Mouse (Mus musculus): Measurements from ENCODE around the gene Lrp2. TPM values are rescaled to one million over a fixed set of nuclear protein-coding genes. Genes with fewer than 3 reads are reported as not detected.
"Not testable (repeated sequence)": the region's sequence is repeated elsewhere in the genome, so short reads cannot be mapped to it uniquely, and the experiment has no call there.

The Lrp2 gene
- polyA plus RNA-seq, 1 experiment = 13.6 TPM

DNA sequence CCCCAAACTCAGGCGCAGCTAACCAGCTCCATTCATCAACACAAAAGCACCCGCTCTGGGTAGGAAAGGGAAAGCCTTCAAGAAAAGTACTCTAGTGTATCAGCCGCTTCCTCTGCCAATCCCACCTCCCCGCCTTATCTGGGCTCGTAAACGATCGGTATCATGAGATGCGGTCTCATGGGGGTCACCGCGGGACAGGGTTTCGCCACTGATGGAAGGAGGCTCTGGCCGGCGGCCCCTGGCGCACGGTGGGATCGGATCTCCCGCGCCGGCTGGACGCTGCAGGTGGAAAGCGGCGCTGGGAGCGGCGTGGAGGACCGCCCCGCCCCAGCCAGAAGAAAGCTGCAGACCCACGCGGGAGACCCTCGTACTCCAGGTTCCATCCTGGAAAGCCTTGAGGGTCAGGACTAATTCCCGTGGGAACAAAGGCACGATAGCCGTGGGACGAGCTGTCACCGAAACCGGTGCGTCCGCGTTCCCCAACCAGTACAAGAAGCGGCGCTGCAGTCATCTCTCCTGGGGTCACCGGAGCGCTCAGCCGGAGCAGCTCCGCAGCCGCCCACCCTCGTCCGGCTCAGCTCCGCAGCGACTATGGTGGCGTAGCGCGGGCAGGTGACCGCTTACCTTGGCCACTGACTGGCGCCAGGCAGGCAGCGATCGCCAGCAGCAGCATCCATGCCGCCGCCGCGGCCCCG lies 527 bp downstream of the Lrp2 start:
- peak; percentile 30 for DNase-seq
- Histone ChIP-seq H3K4me1 (ENCODE audit: control insufficient read depth, insufficient read depth, low read length) (peaks cover 2% of the 10 kb centered on the region; the same call in 1 of the 2 replicates), H3K4me3 (replicated peaks; ENCODE audit: extremely low read depth, low read depth, low read length) (peak overlapping the region; percentile 66)
- 1% methylated on average over 61 of the region's 61 CpGs for WGBS
- no peak for TF ChIP-seq POLR2A (IDR thresholded peaks at IDR 0.05; ENCODE audit: borderline replicate concordance, extremely low read depth, low read depth, low read length)
- TF ChIP-seq CTCF (IDR thresholded peaks at IDR 0.05; ENCODE audit: insufficient read depth, low read length) = no peak

DNA sequence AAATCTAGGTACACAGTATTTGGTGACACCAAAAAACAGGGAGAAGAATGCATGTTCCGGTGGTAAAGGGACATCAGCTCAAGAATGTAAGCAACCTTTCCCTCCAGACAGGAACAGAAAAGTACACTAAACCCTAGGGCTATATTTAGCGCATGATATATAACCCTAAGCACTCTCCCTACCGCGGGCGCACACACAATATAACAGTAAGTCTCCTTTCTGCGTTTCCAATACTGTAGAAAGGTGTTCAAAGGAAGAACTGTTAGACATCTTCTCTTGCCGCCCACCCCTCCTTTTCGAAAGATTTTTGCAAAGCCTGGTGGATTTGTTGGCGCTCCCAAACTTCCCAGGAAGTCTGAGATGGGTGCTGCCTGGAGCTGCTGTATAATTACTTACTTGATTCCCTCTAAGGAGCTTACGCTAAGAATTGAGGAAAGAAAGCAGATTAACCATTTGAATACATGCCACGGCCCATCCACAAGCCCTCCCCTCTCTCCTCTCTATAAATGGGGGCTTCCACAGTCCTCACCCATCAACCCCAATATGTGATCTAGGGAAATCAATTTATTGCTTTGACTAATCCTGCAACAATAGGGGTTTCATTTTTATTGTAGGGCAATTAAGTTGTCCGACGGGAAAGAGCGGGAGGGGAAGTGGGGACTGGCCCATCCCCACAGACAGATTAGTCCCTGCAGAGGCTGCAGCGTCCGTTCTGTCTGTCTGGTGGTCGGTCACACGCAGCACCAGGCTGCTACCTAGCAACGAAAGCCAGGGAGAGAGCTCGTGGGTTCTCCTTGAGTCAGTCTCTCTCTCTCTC lies 1.5 kb downstream of the Lrp2 start:
- DNase-seq = no peak
- no peak overlapping the region for H3K4me3 ChIP-seq (replicated peaks; ENCODE audit: extremely low read depth, low read depth, low read length)
- peaks cover 2% of the 10 kb centered on the region; the same call in 1 of the 2 replicates for H3K4me1 ChIP-seq (ENCODE audit: control insufficient read depth, insufficient read depth, low read length)
- TF ChIP-seq POLR2A (IDR thresholded peaks at IDR 0.05; ENCODE audit: borderline replicate concordance, extremely low read depth, low read depth, low read length) = no peak
- no peak for TF ChIP-seq CTCF (IDR thresholded peaks at IDR 0.05; ENCODE audit: insufficient read depth, low read length)
- 4% methylated on average over 20 of the region's 20 CpGs for WGBS

DNA sequence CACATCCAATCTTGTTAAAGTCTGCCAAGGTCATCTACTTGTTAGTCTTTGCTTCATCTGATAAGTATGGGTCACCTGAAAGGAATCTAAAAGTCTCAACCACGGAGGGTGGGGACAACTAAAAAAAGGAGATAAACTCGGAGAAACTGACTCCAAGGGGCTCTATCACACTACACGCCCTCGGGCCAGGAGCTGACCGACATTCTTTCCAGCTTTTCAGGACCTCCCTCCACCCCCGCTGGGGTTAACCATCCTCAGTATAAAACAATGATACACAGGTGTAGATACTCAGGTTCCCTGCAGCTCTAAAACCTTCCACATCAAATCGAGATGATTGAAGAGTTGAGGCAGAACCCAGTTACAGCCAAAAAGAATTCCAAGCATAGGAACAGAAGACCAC lies 3.0 kb downstream of the Lrp2 start:
- no peak for DNase-seq
- H3K4me1 ChIP-seq (ENCODE audit: control insufficient read depth, insufficient read depth, low read length) = peaks cover 2% of the 10 kb centered on the region; the same call in 1 of the 2 replicates
- TF ChIP-seq CTCF (IDR thresholded peaks at IDR 0.05; ENCODE audit: insufficient read depth, low read length) = no peak
- no peak for TF ChIP-seq POLR2A (IDR thresholded peaks at IDR 0.05; ENCODE audit: borderline replicate concordance, extremely low read depth, low read depth, low read length)
- H3K4me3 ChIP-seq (replicated peaks; ENCODE audit: extremely low read depth, low read depth, low read length) = no peak overlapping the region
- 37% methylated on average over 7 of the region's 7 CpGs for WGBS

DNA sequence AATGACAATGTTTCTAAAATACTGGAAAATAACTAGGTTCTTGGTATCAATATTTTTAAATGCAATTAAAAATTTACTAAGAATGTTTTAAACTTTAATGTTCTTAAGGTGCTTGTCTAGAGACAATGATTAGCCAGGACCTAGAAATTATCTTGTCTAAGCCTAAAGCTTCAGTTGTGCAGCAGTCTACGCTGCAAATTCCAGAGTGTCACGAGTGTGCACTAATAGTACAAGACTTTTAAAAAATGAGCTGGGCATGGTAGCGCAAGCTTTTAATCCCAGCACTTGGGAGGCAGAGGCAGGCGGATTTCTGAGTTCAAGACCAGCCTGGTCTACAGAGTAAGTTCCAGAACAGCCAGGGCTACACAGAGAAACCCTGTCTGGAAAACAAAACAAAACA lies 3.8 kb downstream of the Lrp2 start:
- WGBS = 91% methylated on average over 4 of the region's 4 CpGs
- not testable (repeated sequence) for DNase-seq; H3K4me1 ChIP-seq (ENCODE audit: control insufficient read depth, insufficient read depth, low read length); H3K4me3 ChIP-seq (replicated peaks; ENCODE audit: extremely low read depth, low read depth, low read length)

DNA sequence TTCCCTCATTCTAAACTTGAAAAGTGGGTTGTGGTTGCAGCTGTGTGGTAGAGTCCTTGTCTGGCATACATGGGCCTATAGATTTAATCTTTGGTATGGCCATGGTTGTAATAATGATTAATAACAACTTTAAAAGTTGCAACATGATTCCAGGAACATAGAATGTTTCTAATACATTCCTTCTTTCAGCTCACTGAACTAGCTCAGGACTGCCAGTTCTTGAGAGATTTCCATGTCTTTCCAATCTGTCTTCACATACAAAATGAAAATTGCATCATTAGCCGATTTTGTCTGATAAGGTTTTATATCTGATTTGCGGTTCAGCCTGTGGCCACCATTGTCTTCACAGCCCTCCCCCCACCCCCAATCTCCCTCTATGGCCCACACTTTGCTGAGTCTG lies 5.8 kb downstream of the Lrp2 start:
- no peak for TF ChIP-seq CTCF (IDR thresholded peaks at IDR 0.05; ENCODE audit: insufficient read depth, low read length)
- TF ChIP-seq POLR2A (IDR thresholded peaks at IDR 0.05; ENCODE audit: borderline replicate concordance, extremely low read depth, low read depth, low read length) = no peak
- WGBS = 71% methylated on average over 2 of the region's 2 CpGs
- Histone ChIP-seq H3K4me1 (ENCODE audit: control insufficient read depth, insufficient read depth, low read length) (0 out of 2 replicates have a peak, but pooled peaks cover 2% of the 10 kb centered on the region), H3K4me3 (replicated peaks; ENCODE audit: extremely low read depth, low read depth, low read length) (no peak overlapping the region)
- DNase-seq = no peak

DNA sequence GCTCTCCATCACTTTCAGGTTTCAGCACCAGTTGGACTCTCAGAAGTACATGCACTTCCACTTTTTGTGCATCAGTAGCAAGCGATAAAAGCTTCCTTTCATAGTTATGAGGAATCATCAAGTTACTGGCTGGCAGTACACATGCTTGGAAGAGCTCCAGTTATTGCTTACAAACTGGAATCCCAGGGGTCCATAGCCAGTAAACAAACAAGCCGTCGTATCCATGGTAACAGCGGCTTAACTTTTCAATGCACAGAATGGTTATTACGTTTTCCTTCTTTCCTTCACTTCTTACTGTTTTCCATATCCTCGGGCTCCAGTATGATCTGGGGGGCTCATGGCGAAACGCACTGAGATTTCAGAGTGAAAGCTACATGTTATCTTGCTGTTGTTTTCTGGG lies 7.7 kb downstream of the Lrp2 start:
- Histone ChIP-seq H3K4me1 (ENCODE audit: control insufficient read depth, insufficient read depth, low read length) (no peaks in the 10 kb centered on the region), H3K4me3 (replicated peaks; ENCODE audit: extremely low read depth, low read depth, low read length) (no peak overlapping the region)
- WGBS = 86% methylated on average over 8 of the region's 8 CpGs
- no peak for TF ChIP-seq CTCF (IDR thresholded peaks at IDR 0.05; ENCODE audit: insufficient read depth, low read length)
- TF ChIP-seq POLR2A (IDR thresholded peaks at IDR 0.05; ENCODE audit: borderline replicate concordance, extremely low read depth, low read depth, low read length) = no peak
- DNase-seq = no peak

DNA sequence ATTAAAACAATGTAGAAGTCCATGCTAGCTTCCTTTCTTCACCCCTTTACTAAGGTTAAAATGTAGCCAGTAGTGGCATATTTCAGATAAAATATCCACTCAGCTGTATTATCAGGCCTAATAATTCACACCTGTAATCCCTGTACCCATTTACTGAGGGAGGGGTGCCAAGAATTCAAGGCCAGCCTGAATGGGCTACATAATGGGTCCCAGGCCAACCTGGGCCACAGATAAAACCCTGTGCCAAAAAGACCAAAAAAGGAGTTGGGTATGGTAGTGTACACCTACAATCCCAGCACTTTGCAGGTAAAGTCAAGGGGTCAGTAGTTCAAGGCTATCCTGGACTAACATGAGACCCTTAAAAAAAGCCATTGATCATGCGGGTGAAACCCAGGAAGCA lies 9.3 kb downstream of the Lrp2 start:
- Histone ChIP-seq H3K4me3 (replicated peaks; ENCODE audit: extremely low read depth, low read depth, low read length) (no peak overlapping the region), H3K4me1 (ENCODE audit: control insufficient read depth, insufficient read depth, low read length) (no peaks in the 10 kb centered on the region)
- no peak for DNase-seq
- WGBS = 100% methylated on average over 1 of the region's 1 CpGs
- TF ChIP-seq POLR2A (IDR thresholded peaks at IDR 0.05; ENCODE audit: borderline replicate concordance, extremely low read depth, low read depth, low read length) (no peak), CTCF (IDR thresholded peaks at IDR 0.05; ENCODE audit: insufficient read depth, low read length) (no peak)

DNA sequence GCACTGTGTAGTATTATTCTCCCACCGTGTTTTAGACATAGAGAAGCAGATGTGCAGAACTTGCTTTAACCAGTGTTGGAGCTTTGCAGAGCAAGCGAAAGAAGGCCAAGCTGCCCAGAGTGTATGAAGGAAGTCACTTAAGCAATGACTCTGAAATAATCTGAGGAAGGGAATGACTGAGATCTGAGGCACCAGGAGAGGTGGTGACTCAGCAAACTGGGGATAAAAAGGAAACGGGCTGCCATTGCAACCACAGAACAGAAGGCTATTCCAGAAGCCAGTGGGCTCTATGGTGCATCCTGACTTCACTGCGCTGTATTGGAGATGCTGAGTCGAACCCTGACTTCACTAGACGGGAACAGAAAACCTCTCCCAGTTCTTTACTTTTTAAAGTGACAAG lies 10.9 kb downstream of the Lrp2 start:
- Histone ChIP-seq H3K4me3 (replicated peaks; ENCODE audit: extremely low read depth, low read depth, low read length) (no peak overlapping the region), H3K4me1 (ENCODE audit: control insufficient read depth, insufficient read depth, low read length) (no peaks in the 10 kb centered on the region)
- WGBS = 60% methylated on average over 6 of the region's 6 CpGs
- no peak for DNase-seq
- TF ChIP-seq CTCF (IDR thresholded peaks at IDR 0.05; ENCODE audit: insufficient read depth, low read length) (no peak), POLR2A (IDR thresholded peaks at IDR 0.05; ENCODE audit: borderline replicate concordance, extremely low read depth, low read depth, low read length) (no peak)

DNA sequence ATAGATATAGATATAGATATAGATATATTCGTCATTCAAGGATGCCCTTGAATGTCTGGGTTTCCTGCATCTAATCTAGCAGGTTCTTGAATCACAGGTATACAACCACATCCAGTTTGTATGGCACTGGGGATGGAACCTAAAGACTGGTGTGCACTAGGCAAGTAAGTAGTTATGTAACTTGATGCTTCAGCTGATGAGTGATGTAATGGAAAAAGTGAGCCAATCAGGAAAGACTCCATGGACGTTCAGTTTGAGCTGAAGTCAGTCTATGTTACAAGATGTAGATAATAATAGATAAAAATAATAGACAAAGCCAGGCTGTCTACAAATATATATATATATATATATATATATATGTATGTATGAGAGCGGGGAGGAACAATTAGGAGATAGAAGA lies 11.6 kb downstream of the Lrp2 start:
- TF ChIP-seq POLR2A (IDR thresholded peaks at IDR 0.05; ENCODE audit: borderline replicate concordance, extremely low read depth, low read depth, low read length) (no peak), CTCF (IDR thresholded peaks at IDR 0.05; ENCODE audit: insufficient read depth, low read length) (no peak)
- 65% methylated on average over 3 of the region's 3 CpGs for WGBS

DNA sequence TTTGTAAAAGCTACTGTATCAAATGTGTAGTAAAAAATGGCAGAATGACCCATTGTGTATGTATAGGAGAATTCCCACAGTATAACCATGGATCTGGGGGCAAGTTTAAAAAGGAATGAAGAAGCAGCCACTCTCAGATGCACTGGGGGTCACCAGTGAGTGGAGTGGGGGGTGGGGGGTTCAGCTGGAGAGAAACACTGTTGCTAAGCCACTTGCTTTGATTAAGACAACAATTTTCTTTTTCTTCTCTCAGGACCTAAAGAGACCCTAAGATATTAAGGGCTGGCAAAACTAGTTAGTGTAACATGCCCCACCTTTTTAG lies 12.2 kb downstream of the Lrp2 start:
- no peak overlapping the region for H3K4me3 ChIP-seq (replicated peaks; ENCODE audit: extremely low read depth, low read depth, low read length)
- TF ChIP-seq POLR2A (IDR thresholded peaks at IDR 0.05; ENCODE audit: borderline replicate concordance, extremely low read depth, low read depth, low read length) (no peak), CTCF (IDR thresholded peaks at IDR 0.05; ENCODE audit: insufficient read depth, low read length) (no peak)
- H3K4me1 ChIP-seq (ENCODE audit: control insufficient read depth, insufficient read depth, low read length) = no peaks in the 10 kb centered on the region
- no peak for DNase-seq

More for the DNA sequence above, 11.6 kb downstream of the Lrp2 start:
- no peak for DNase-seq
- Histone ChIP-seq H3K4me1 (ENCODE audit: control insufficient read depth, insufficient read depth, low read length) (no peaks in the 10 kb centered on the region), H3K4me3 (replicated peaks; ENCODE audit: extremely low read depth, low read depth, low read length) (no peak overlapping the region)

Data from lung, adult 2 months (tissue).